Mouse (Mus musculus) bone marrow, adult 2 months (tissue): ENCODE measurements around the gene Trappc3.

Source experiments
- CTCF ChIP-seq: fragments of 200-500 bp; IDR thresholded peaks from 2 replicates; pipeline ENCODE4 v1.5.1; 2011; ENCODE audit warnings: low read length, control low read depth; ENCODE audit not compliant: control insufficient read depth, insufficient read depth
- POLR2A ChIP-seq: fragments of 200-500 bp; IDR thresholded peaks from 2 replicates; pipeline ENCODE4 v1.6.1; 2011; ENCODE audit warnings: low read depth, mild to moderate bottlenecking, control low read depth, low read length, borderline replicate concordance; ENCODE audit not compliant: control insufficient read depth

- TF ChIP-seq POLR2A (no peak), CTCF (peak; percentile 65)
Observed at GRCm38 (mm10) chr4:126277906-126278564, 15.9 kb downstream of the Trappc3 start.
